Comparison of ENCODE assay signal across 8 mouse cellular contexts in genomic region chr15:82147611-82148111, GRCm38 (mm10). TPM values are rescaled to one million over a fixed set of nuclear protein-coding genes. Genes with fewer than 3 reads are reported as not detected.
DNase-seq lines count a peak whose midpoint lies in the region; ATAC-seq and TF ChIP-seq lines count a peak whose summit lies in the region.

No protein-coding gene starts in this region.

- 0% methylated on average over 33 of the region's 50 CpGs for WGBS in limb, embryonic 14.5 days
- under 1% methylated on average over 31 of the region's 50 CpGs for WGBS in stomach, postnatal 0 days

- H3K4me3 ChIP-seq in limb, embryonic 14.5 days (replicated peaks; ENCODE audit: low read length), result peak overlapping the region; percentile 90
- peak overlapping the region; percentile 93 for H3K4me3 ChIP-seq in stomach, postnatal 0 days (ENCODE audit: low read depth, low read length)

- intact Hi-C loops in gastrocnemius, postnatal 14 days (cut with DNase I; ENCODE audit: low total_unique reads), result no loop called here

- no peaks in the 10 kb centered on the region for H3K27me3 ChIP-seq in limb, embryonic 14.5 days (ENCODE audit: control insufficient read depth, insufficient read depth, low read length)
- H3K27me3 ChIP-seq in stomach, postnatal 0 days (ENCODE audit: control insufficient read depth, insufficient read depth, low read length), result no peaks in the 10 kb centered on the region

- H3K36me3 ChIP-seq in limb, embryonic 14.5 days (ENCODE audit: control insufficient read depth, insufficient read depth, low read length), result peaks cover 5% of the 10 kb centered on the region; the same call in 1 of the 2 replicates
- no peaks in the 10 kb centered on the region for H3K36me3 ChIP-seq in stomach, postnatal 0 days (ENCODE audit: control insufficient read depth, insufficient read depth, low read length)

- ATAC-seq in limb, embryonic 14.5 days (ENCODE audit: low FRiP score, low read depth), result 0 out of 2 replicates have a peak, but pooled peaks have one; percentile 3
- peak; percentile 38; the same call in 1 of the 2 replicates for ATAC-seq in stomach, postnatal 0 days (ENCODE audit: low FRiP score, low TSS enrichment)

- TF ChIP-seq CTCF in stomach, postnatal 0 days (IDR thresholded peaks at IDR 0.05; ENCODE audit: low read depth), result no peak

- no peak for TF ChIP-seq EP300 in stomach, postnatal 0 days (optimal IDR thresholded peaks at IDR 0.05)

- no peak for TF ChIP-seq POLR2A in limb, embryonic 14.5 days (IDR thresholded peaks at IDR 0.05; ENCODE audit: borderline replicate concordance, extremely low read depth, insufficient read depth, insufficient read length)

- peak overlapping the region; percentile 95 for H3K27ac ChIP-seq in limb, embryonic 14.5 days (replicated peaks; ENCODE audit: low read depth, low read length)
- peak overlapping the region; percentile 98 for H3K27ac ChIP-seq in stomach, postnatal 0 days (replicated peaks)

- no peaks in the 10 kb centered on the region for H3K9me3 ChIP-seq in limb, embryonic 14.5 days (ENCODE audit: control insufficient read depth, low read length)
- no peaks in the 10 kb centered on the region for H3K9me3 ChIP-seq in stomach, postnatal 0 days (ENCODE audit: control insufficient read depth, low read length)

- H3K4me1 ChIP-seq in limb, embryonic 14.5 days (ENCODE audit: control insufficient read depth, insufficient read depth, low read length), result peaks cover 28% of the 10 kb centered on the region
- H3K4me1 ChIP-seq in stomach, postnatal 0 days (replicated peaks; ENCODE audit: control insufficient read depth, insufficient read depth), result 0 out of 2 replicates have a peak, but pooled peaks cover 7% of the 10 kb centered on the region

- DNase-seq in ovary, adult 18-20 months (ENCODE audit: low spot score), result peak; percentile 24
- no peak for DNase-seq in ovary, postnatal 10 days (ENCODE audit: low spot score)
- DNase-seq in embryo, embryonic 10 days (ENCODE audit: low spot score), result peak; percentile 63
- DNase-seq in gastrocnemius, postnatal 14 days, result peak; percentile 75
- peak; percentile 70 for DNase-seq in kidney, adult 18-20 months
- peak; percentile 67 for DNase-seq in limb, embryonic 14.5 days (ENCODE audit: low spot score)
- peak; percentile 57 for DNase-seq in naive thymus-derived CD4-positive, alpha-beta T cell, adult 2 months (ENCODE audit: low read depth)
- peak; percentile 80 for DNase-seq in stomach, postnatal 0 days (ENCODE audit: low spot score)

- H3K4me2 ChIP-seq in limb, embryonic 14.5 days (replicated peaks; ENCODE audit: low read depth, low read length, severe bottlenecking), result peak overlapping the region; percentile 74
- H3K4me2 ChIP-seq in stomach, postnatal 0 days (replicated peaks; ENCODE audit: low read depth), result peak overlapping the region; percentile 82

- H3K9ac ChIP-seq in limb, embryonic 14.5 days (ENCODE audit: low read depth, low read length, severe bottlenecking), result peak overlapping the region; percentile 83
- H3K9ac ChIP-seq in stomach, postnatal 0 days (ENCODE audit: low read length), result peak overlapping the region; percentile 91

RNA-seq across cellular contexts. Expression of gene Srebf2, which starts 0.7 kb away (rescaled TPM):
- 10 to 100 TPM; 13.7 to 22.9 TPM for total RNA-seq in gastrocnemius, postnatal 14 days (2021)
- polyA plus RNA-seq in limb, embryonic 14.5 days (2012; rRNA removed), result 131 and 253 TPM in 2 replicates
- 122 and 125 TPM in 2 replicates for polyA plus RNA-seq in limb, embryonic 14.5 days (2014; fragmentation: Nextera tagmentation; extraction: Ambion mirVana)
- polyA plus RNA-seq in stomach, postnatal 0 days (2015; fragmentation: Nextera tagmentation; extraction: Ambion mirVana), result 119 and 127 TPM in 2 replicates

RNA-seq across cellular contexts. Expression of gene Ccdc134, which starts 19.9 kb away (rescaled TPM):
- 10 to 100 TPM; 18.5 to 18.7 TPM for total RNA-seq in gastrocnemius, postnatal 14 days (2021)
- polyA plus RNA-seq in limb, embryonic 14.5 days (2012; rRNA removed), result 39.6 and 40.7 TPM in 2 replicates
- polyA plus RNA-seq in limb, embryonic 14.5 days (2014; fragmentation: Nextera tagmentation; extraction: Ambion mirVana), result 26.4 and 28.3 TPM in 2 replicates
- polyA plus RNA-seq in stomach, postnatal 0 days (2015; fragmentation: Nextera tagmentation; extraction: Ambion mirVana), result 8.2 and 8.5 TPM in 2 replicates
